Mouse (Mus musculus): ENCODE results near the gene Elp1. TPM values are rescaled to one million over a fixed set of nuclear protein-coding genes. Genes with fewer than 3 reads are reported as not detected.

Elp1 gene
- 35.4 and 36.0 TPM in 2 replicates for polyA plus RNA-seq (2015; fragmentation: Nextera tagmentation; extraction: Ambion mirVana)

DNA sequence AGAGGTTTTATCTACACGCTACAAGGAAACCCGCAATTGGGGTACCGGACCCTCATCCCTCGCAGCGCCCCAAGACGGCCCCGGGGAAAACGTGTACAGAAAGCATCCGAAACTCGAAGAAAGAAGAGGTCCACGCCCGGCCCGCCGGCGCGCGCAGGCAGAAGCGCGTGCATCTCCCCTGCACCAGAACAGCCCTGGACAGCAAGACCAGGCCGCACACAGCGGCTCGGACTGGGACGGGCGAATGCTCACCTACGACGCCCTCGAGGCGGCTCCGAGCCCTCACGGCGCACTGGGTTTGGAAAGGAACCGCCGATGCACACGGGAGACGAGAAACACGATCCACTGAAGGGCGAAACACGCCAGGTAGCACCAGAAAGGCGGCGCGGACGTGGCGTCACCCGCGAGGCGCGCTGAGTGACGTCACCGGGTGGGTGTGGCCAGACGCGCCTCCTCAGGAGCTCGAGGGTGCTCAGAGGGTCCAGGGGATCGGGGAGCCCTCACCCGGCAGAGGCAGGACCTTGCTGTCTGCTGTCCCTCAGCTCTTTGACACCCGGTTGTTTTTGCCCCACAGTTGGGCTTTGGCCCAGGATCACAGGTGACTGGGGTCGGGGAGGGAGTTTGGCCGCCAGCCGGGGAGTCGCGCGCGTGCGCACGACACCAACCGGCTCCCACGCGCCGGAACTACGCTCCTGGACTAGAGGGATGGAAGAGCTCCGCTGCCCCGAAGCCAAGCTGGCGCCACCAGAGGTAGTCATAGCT, at the start of gene Elp1, which contains the start of gene Fam206a:
Elp1 (minus strand) TSS at position 425 of the 762 bp plus-strand sequence.
Fam206a (plus strand) TSS at position 439 of the 762 bp plus-strand sequence.
- H3K27ac ChIP-seq = peak within 1 kb of the TSS; percentile 74
- H3K36me3 ChIP-seq = peaks cover 14% of the 10 kb centered on the region; the same call in 1 of the 2 replicates
- ATAC-seq = peak; percentile 99
- H3K4me2 ChIP-seq (replicated peaks) = peak within 1 kb of the TSS; percentile 81
- no peaks in the 10 kb centered on the region for H3K27me3 ChIP-seq (replicated peaks)
- peaks cover 20% of the 10 kb centered on the region for H3K4me1 ChIP-seq (replicated peaks)
- peak within 1 kb of the TSS; percentile 70 for H3K9ac ChIP-seq
- H3K4me3 ChIP-seq (replicated peaks) = peak within 1 kb of the TSS; percentile 81
- H3K9me3 ChIP-seq = no peaks in the 10 kb centered on the region
- under 1% methylated on average over 72 of the region's 72 CpGs for WGBS

DNA sequence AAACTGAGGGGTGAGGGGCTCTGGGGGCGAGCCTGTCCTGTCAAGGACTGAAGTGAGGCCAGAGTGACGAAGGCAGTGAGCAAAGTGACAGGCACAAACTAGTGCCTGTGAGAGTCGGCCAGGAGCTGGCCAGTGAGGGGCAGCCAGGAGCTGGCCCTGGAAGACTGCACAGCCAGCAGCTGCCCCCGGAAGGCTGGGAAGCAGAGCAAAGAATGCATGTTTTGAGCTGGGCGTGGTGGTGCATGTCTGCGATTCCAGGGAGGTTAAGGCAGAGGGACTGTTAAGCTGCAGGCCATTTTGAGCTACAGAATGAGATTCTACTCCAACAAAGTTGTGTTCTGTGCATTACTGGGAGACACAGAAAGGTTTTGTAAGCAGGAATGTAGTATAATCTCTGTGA, 48.6 kb upstream of the Elp1 start:
- ATAC-seq = no peak; the same call in 1 of the 2 replicates
- Histone ChIP-seq H3K36me3 (0 out of 2 replicates have a peak, but pooled peaks cover 3% of the 10 kb centered on the region), H3K27ac (no peak overlapping the region), H3K4me2 (replicated peaks) (no peak overlapping the region), H3K4me3 (replicated peaks) (no peak overlapping the region), H3K9ac (no peak overlapping the region), H3K27me3 (replicated peaks) (no peaks in the 10 kb centered on the region), H3K9me3 (no peaks in the 10 kb centered on the region), H3K4me1 (replicated peaks) (peaks cover 6% of the 10 kb centered on the region; the same call in 1 of the 2 replicates)
- 20% methylated on average over 6 of the region's 6 CpGs for WGBS

DNA sequence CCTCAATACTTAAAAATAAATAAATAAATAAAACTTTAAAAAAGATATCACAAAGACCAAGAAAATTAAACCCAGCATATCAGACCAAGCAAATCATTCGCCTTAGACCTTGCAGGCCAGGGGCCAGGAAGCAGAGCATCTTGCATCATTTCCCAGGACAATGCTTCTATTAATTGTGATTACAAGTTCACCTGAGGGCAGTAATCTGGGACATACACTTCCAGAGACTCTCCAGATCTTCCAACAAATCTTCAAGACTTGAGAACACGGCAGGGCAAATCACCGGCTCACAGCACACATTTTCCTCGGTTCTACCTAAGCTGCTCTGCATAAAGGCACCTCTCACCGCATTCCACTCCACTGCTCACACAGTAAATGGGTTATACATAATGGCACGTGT, 45.9 kb upstream of the Elp1 start:
- Histone ChIP-seq H3K27ac (no peak overlapping the region), H3K36me3 (0 out of 2 replicates have a peak, but pooled peaks cover 8% of the 10 kb centered on the region), H3K4me3 (replicated peaks) (no peak overlapping the region), H3K4me1 (replicated peaks) (peaks cover 6% of the 10 kb centered on the region; the same call in 1 of the 2 replicates), H3K4me2 (replicated peaks) (no peak overlapping the region), H3K9ac (no peak overlapping the region), H3K27me3 (replicated peaks) (no peaks in the 10 kb centered on the region), H3K9me3 (no peaks in the 10 kb centered on the region)
- no peak for ATAC-seq
- WGBS = 87% methylated on average over 6 of the region's 6 CpGs

GRCm38 (mm10) chr4:56847400-56847799, 45.3 kb upstream of the Elp1 start:
- Histone ChIP-seq H3K27me3 (replicated peaks) (no peaks in the 10 kb centered on the region), H3K9ac (no peak overlapping the region), H3K4me2 (replicated peaks) (no peak overlapping the region), H3K9me3 (no peaks in the 10 kb centered on the region), H3K4me3 (replicated peaks) (no peak overlapping the region), H3K27ac (no peak overlapping the region), H3K36me3 (0 out of 2 replicates have a peak, but pooled peaks cover 8% of the 10 kb centered on the region), H3K4me1 (replicated peaks) (peaks cover 6% of the 10 kb centered on the region; the same call in 1 of the 2 replicates)
- no peak for ATAC-seq
- 89% methylated on average over 3 of the region's 3 CpGs for WGBS

DNA sequence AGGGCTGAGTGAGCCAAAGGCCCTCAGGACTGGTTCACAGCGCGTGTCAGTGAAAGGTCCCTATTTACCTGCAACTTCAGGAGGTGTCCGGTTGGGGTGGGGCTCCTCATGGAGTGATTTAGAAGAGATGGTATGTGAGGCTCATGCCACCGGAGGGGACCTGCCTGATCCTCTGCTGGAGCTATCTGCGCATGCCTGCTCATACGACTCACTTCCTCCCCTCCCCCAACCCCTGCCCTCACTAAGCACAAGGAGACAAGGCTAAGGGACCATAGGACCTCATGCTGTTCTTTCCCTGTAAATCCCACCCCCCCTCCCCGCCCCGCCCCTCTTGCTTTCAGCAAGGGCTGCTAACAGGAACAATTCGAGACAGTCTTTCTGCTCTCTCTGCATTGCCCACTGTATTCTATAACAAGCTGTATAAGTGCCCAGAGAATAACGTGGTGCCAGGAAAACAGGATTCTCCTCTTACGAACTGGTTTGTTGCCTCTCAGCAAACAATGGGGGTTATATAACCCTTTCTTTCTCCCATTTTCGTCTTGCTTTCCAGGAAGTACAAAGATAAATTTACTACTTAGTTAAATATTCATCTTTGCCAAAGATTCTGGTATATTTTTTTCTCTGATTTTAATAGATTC, 43.9 kb upstream of the Elp1 start:
- Histone ChIP-seq H3K9me3 (no peaks in the 10 kb centered on the region), H3K36me3 (0 out of 2 replicates have a peak, but pooled peaks cover 8% of the 10 kb centered on the region), H3K4me2 (replicated peaks) (no peak overlapping the region), H3K27me3 (replicated peaks) (no peaks in the 10 kb centered on the region), H3K9ac (no peak overlapping the region), H3K4me3 (replicated peaks) (no peak overlapping the region), H3K4me1 (replicated peaks) (peaks cover 6% of the 10 kb centered on the region; the same call in 1 of the 2 replicates), H3K27ac (no peak overlapping the region)
- ATAC-seq = peak; percentile 72
- 59% methylated on average over 12 of the region's 12 CpGs for WGBS

GRCm38 (mm10) chr4:56844911-56845310, 42.8 kb upstream of the Elp1 start:
- ATAC-seq = no peak
- 93% methylated on average over 4 of the region's 4 CpGs for WGBS

DNA sequence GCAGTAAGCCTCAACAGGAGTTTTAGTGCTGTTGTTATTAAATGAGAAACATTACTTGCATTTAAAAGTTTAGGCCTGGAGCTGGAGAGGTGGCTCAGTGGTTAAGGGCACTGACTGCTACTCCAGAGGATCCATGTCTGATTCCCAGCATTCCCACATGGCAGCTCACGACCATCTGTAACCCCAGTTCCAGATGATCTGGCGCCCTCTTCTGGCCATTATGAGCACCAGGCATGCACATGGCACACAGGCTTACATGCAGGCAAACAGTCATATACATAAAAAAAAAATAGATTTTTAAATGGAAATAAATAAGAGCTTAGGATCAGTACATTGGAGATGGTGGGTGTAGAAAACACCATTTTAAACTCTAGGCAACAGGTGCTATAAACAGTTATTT, 41.8 kb upstream of the Elp1 start:
- Histone ChIP-seq H3K36me3 (0 out of 2 replicates have a peak, but pooled peaks cover 8% of the 10 kb centered on the region), H3K27me3 (replicated peaks) (no peaks in the 10 kb centered on the region), H3K4me3 (replicated peaks) (no peak overlapping the region), H3K4me2 (replicated peaks) (no peak overlapping the region), H3K9me3 (no peaks in the 10 kb centered on the region), H3K27ac (no peak overlapping the region), H3K9ac (no peak overlapping the region), H3K4me1 (replicated peaks) (0 out of 2 replicates have a peak, but pooled peaks cover 3% of the 10 kb centered on the region)
- 92% methylated on average over 2 of the region's 2 CpGs for WGBS
- ATAC-seq = no peak

More at GRCm38 (mm10) chr4:56844911-56845310, 42.8 kb upstream of the Elp1 start:
- 0 out of 2 replicates have a peak, but pooled peaks cover 8% of the 10 kb centered on the region for H3K36me3 ChIP-seq
- no peak overlapping the region for H3K4me3 ChIP-seq (replicated peaks)
- 0 out of 2 replicates have a peak, but pooled peaks cover 3% of the 10 kb centered on the region for H3K4me1 ChIP-seq (replicated peaks)
- no peaks in the 10 kb centered on the region for H3K9me3 ChIP-seq
- H3K27ac ChIP-seq = no peak overlapping the region
- no peaks in the 10 kb centered on the region for H3K27me3 ChIP-seq (replicated peaks)
- no peak overlapping the region for H3K9ac ChIP-seq
- no peak overlapping the region for H3K4me2 ChIP-seq (replicated peaks)

GRCm38 (mm10) chr4:56842501-56842900, 40.4 kb upstream of the Elp1 start:
- no peaks in the 10 kb centered on the region for H3K27me3 ChIP-seq (replicated peaks)
- 0 out of 2 replicates have a peak, but pooled peaks cover 6% of the 10 kb centered on the region for H3K36me3 ChIP-seq
- H3K4me3 ChIP-seq (replicated peaks) = no peak overlapping the region
- H3K4me2 ChIP-seq (replicated peaks) = no peak overlapping the region
- 76% methylated on average over 7 of the region's 7 CpGs for WGBS
- H3K4me1 ChIP-seq (replicated peaks) = 0 out of 2 replicates have a peak, but pooled peaks cover 3% of the 10 kb centered on the region
- no peak for ATAC-seq
- H3K9me3 ChIP-seq = no peaks in the 10 kb centered on the region
- H3K27ac ChIP-seq = no peak overlapping the region
- no peak overlapping the region for H3K9ac ChIP-seq

DNA sequence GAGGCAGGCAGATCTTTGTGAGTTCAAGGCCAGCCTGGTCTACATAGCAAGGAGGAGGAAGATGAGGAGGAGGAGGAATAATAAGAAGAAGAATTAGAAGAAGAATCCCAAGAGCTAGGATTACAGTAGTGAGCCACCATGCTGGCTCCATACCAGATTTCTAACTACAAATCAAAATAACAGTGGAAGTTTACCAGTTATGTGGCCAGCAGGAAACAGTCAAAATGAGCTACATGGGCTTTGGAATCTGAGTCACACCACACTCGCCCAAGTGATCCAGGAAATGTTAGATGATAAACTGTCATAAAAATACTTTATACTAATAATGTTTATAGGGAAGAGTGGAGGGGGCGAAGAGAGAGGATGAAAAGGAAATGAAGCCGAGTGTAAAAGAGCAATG, 38.2 kb upstream of the Elp1 start:
- Histone ChIP-seq H3K27ac (no peak overlapping the region), H3K4me3 (replicated peaks) (no peak overlapping the region), H3K4me1 (replicated peaks) (no peaks in the 10 kb centered on the region), H3K36me3 (0 out of 2 replicates have a peak, but pooled peaks cover 5% of the 10 kb centered on the region), H3K27me3 (replicated peaks) (no peaks in the 10 kb centered on the region), H3K9me3 (no peaks in the 10 kb centered on the region), H3K9ac (no peak overlapping the region), H3K4me2 (replicated peaks) (no peak overlapping the region)
- 56% methylated on average over 3 of the region's 3 CpGs for WGBS
- no peak for ATAC-seq

- H3K4me3 ChIP-seq (replicated peaks) = no peak overlapping the region
- 70% methylated on average over 6 of the region's 6 CpGs for WGBS
- H3K4me2 ChIP-seq (replicated peaks) = no peak overlapping the region
Observed at GRCm38 (mm10) chr4:56837661-56838060, 35.5 kb upstream of the Elp1 start.

DNA sequence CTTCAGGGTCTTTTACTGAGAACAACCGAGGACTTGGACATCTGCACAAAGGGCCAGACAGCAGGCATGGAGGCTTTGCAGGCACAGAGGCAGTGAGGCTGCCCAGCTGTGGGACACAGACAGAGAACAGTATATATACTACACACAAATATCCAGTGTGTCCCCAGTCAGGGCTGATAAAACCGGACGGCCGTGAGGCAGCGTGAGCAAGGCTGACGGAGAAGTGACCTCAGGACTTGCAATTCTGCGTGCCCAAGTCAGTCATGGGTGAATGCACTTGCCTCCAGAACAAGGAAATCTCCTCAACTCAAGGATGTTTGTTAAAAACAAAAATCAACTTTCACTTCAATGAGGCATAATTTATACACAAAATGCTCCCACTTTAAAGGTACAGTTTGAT, 29.9 kb upstream of the Elp1 start:
- no peaks in the 10 kb centered on the region for H3K9me3 ChIP-seq
- H3K4me2 ChIP-seq (replicated peaks) = no peak overlapping the region
- no peak for ATAC-seq
- H3K27ac ChIP-seq = no peak overlapping the region
- 85% methylated on average over 7 of the region's 7 CpGs for WGBS
- no peaks in the 10 kb centered on the region for H3K4me1 ChIP-seq (replicated peaks)
- H3K9ac ChIP-seq = no peak overlapping the region
- H3K36me3 ChIP-seq = peaks cover 4% of the 10 kb centered on the region; the same call in 1 of the 2 replicates
- no peaks in the 10 kb centered on the region for H3K27me3 ChIP-seq (replicated peaks)
- H3K4me3 ChIP-seq (replicated peaks) = no peak overlapping the region

More at GRCm38 (mm10) chr4:56837661-56838060, 35.5 kb upstream of the Elp1 start:
- H3K36me3 ChIP-seq = peaks cover 4% of the 10 kb centered on the region; the same call in 1 of the 2 replicates
- no peak overlapping the region for H3K9ac ChIP-seq
- H3K9me3 ChIP-seq = no peaks in the 10 kb centered on the region
- no peak for ATAC-seq
- H3K4me1 ChIP-seq (replicated peaks) = no peaks in the 10 kb centered on the region
- no peaks in the 10 kb centered on the region for H3K27me3 ChIP-seq (replicated peaks)
- H3K27ac ChIP-seq = no peak overlapping the region

DNA sequence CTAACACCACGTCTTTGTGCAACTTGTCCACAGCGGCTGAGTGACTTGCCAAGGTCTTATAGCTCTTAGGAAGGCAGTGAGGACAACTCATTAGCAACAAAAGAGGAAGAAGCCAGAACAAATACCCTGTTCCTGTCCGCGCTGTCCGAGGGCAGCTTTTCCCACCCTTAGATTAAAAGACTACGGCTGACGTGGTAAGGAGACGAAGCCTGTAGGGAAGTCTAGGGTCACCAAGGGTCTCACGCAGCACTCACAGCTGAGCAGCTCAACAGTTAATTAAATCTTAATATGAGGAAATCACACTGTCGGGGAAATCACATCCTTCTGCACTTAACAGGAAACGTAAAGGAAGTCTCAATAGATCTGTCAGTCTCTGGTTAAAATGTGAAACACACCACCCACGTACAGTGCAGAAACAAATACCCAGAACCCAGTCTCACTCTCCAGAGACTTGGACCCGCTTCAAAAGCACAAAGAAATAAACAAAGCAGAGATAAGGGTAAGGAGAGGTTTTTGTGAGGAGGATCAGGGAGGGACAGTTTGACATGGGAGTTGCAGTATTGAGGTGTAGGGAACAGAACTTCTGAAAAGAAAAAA, 29.0 kb upstream of the Elp1 start:
- Histone ChIP-seq H3K36me3 (peaks cover 4% of the 10 kb centered on the region; the same call in 1 of the 2 replicates), H3K27ac (no peak overlapping the region), H3K9ac (no peak overlapping the region), H3K4me3 (replicated peaks) (no peak overlapping the region), H3K9me3 (no peaks in the 10 kb centered on the region), H3K4me1 (replicated peaks) (no peaks in the 10 kb centered on the region), H3K27me3 (replicated peaks) (no peaks in the 10 kb centered on the region), H3K4me2 (replicated peaks) (no peak overlapping the region)
- no peak for ATAC-seq
- WGBS = 59% methylated on average over 13 of the region's 13 CpGs
